ENCODE assay signal across 9 mouse cellular contexts in genomic region chr19:38237834-38238212, GRCm38 (mm10). TPM values are rescaled to one million over a fixed set of nuclear protein-coding genes. Genes with fewer than 3 reads are reported as not detected.
DNase-seq lines count a peak whose midpoint lies in the region; ATAC-seq and TF ChIP-seq lines count a peak whose summit lies in the region.
"Had no signal": no experiment of that assay in that cellular context is flagged by ENCODE, and none has a peak within 500 bp of the region (broad histone marks: within the 10 kb centered on the region; RNA-seq: fewer than 3 reads in every experiment).

No protein-coding gene starts in this region.

- peak; percentile 51; the same call in 1 of the 2 replicates for ATAC-seq in heart, embryonic 12.5 days (ENCODE audit: insufficient number of reproducible peaks, low FRiP score)
- peak; percentile 49 for ATAC-seq in forebrain, embryonic 16.5 days

- H3K4me1 ChIP-seq in heart, embryonic 12.5 days (replicated peaks): peaks cover 4% of the 10 kb centered on the region; the same call in 1 of the 2 replicates
- H3K4me1 ChIP-seq in MEL (ENCODE audit: control insufficient read depth in 1 of 2, insufficient read depth in 2 of 2, low read length in 2 of 2): no peaks in the 10 kb centered on the region; a peak in 1 of 4 replicates
- H3K4me1 ChIP-seq in forebrain, embryonic 16.5 days (replicated peaks; ENCODE audit: control insufficient read depth, insufficient read depth, low read length): peaks cover 10% of the 10 kb centered on the region
- H3K4me1 ChIP-seq in midbrain, embryonic 10.5 days: peaks cover 32% of the 10 kb centered on the region
- H3K4me1 ChIP-seq: limb, embryonic 13.5 days had no signal

- 40% methylated on average over 3 of the region's 3 CpGs for WGBS in heart, embryonic 12.5 days
- WGBS in forebrain, embryonic 16.5 days: 67% methylated on average over 3 of the region's 3 CpGs
- 57% methylated on average over 3 of the region's 3 CpGs for WGBS in midbrain, embryonic 10.5 days

- DNase-seq in heart, postnatal 10 days: no peak
- DNase-seq in MEL (ENCODE audit: low read depth, low spot score): peak; percentile 60
- DNase-seq in midbrain, embryonic 10.5 days (ENCODE audit: low spot score): no peak
- no peak for DNase-seq in left cerebral cortex, postnatal 14 days (ENCODE audit: low spot score in 2 of 2)
- no peak for DNase-seq in kidney, postnatal 10 days
- DNase-seq in frontal cortex, postnatal 14 days (ENCODE audit: low spot score in 2 of 2): no peak

- no peak overlapping the region for H3K4me2 ChIP-seq in heart, embryonic 12.5 days
- no peak overlapping the region for H3K4me2 ChIP-seq in forebrain, embryonic 16.5 days (ENCODE audit: low read length)
- H3K4me2 ChIP-seq: limb, embryonic 13.5 days had no signal

- H3K27ac ChIP-seq in heart, embryonic 12.5 days (ENCODE audit: poor library complexity, severe bottlenecking): no peak overlapping the region
- no peak overlapping the region for H3K27ac ChIP-seq in MEL (ENCODE audit: control insufficient read depth, low read depth, low read length)
- H3K27ac ChIP-seq in forebrain, embryonic 16.5 days (ENCODE audit: low read length): peak overlapping the region; percentile 72
- H3K27ac ChIP-seq in midbrain, embryonic 10.5 days (replicated peaks): peak overlapping the region; percentile 60
- H3K27ac ChIP-seq: limb, embryonic 13.5 days had no signal

- no peaks in the 10 kb centered on the region for H3K9me3 ChIP-seq in heart, embryonic 12.5 days (replicated peaks)
- H3K9me3 ChIP-seq in MEL (replicated peaks; ENCODE audit: insufficient read depth, low read length): no peaks in the 10 kb centered on the region
- no peaks in the 10 kb centered on the region for H3K9me3 ChIP-seq in forebrain, embryonic 16.5 days (ENCODE audit: control insufficient read depth, low read length)
- no peaks in the 10 kb centered on the region for H3K9me3 ChIP-seq in midbrain, embryonic 10.5 days (replicated peaks)
- H3K9me3 ChIP-seq: limb, embryonic 13.5 days had no signal

- intact Hi-C loops in heart, postnatal 10 days (cut with DNase I): no loop called here
- intact Hi-C loops in left cerebral cortex, postnatal 14 days (cut with DNase I): no loop called here

- no peak for TF ChIP-seq RAD21 in MEL (IDR thresholded peaks at IDR 0.05; ENCODE audit: low read depth, low read length)

- no peak for TF ChIP-seq POLR2A in MEL (IDR thresholded peaks at IDR 0.05; ENCODE audit: control insufficient read depth in 1 of 2, insufficient read depth in 1 of 2, low read depth in 1 of 2, low read length in 2 of 2, poor library complexity in 1 of 2)

- no peak overlapping the region for H3K9ac ChIP-seq in heart, embryonic 12.5 days
- no peak overlapping the region for H3K9ac ChIP-seq in MEL (ENCODE audit: control insufficient read depth, low read depth, low read length, poor library complexity, severe bottlenecking)
- no peak overlapping the region for H3K9ac ChIP-seq in forebrain, embryonic 16.5 days (replicated peaks; ENCODE audit: low read depth, low read length)
- H3K9ac ChIP-seq: limb, embryonic 13.5 days had no signal

- no peak for TF ChIP-seq CTCF in MEL (IDR thresholded peaks at IDR 0.05 in 2 of 3, conservative IDR thresholded peaks at IDR 0.05 in 1 of 3; ENCODE audit: control insufficient read depth in 1 of 3, insufficient read depth in 1 of 3, low read depth in 2 of 3, low read length in 3 of 3, poor library complexity in 1 of 3, severe bottlenecking in 1 of 3)

- TF ChIP-seq EP300 in MEL (IDR thresholded peaks at IDR 0.05; ENCODE audit: low read depth in 1 of 2, low read length in 2 of 2): no peak

- no peaks in the 10 kb centered on the region for H3K36me3 ChIP-seq in heart, embryonic 12.5 days
- no peaks in the 10 kb centered on the region for H3K36me3 ChIP-seq in MEL (ENCODE audit: control insufficient read depth in 1 of 2, insufficient read depth in 2 of 2, low read length in 2 of 2)
- H3K36me3 ChIP-seq in forebrain, embryonic 16.5 days (ENCODE audit: control insufficient read depth, insufficient read depth): no peaks in the 10 kb centered on the region
- H3K36me3 ChIP-seq in midbrain, embryonic 10.5 days: no peaks in the 10 kb centered on the region
- H3K36me3 ChIP-seq: limb, embryonic 13.5 days had no signal

- H3K4me3 ChIP-seq in heart, embryonic 12.5 days: no peak overlapping the region
- H3K4me3 ChIP-seq in MEL (ENCODE audit: control insufficient read depth in 1 of 2, insufficient read depth in 1 of 2, low read depth in 2 of 2, low read length in 2 of 2): no peak overlapping the region
- H3K4me3 ChIP-seq in forebrain, embryonic 16.5 days (replicated peaks; ENCODE audit: low read length): no peak overlapping the region
- no peak overlapping the region for H3K4me3 ChIP-seq in midbrain, embryonic 10.5 days
- H3K4me3 ChIP-seq: limb, embryonic 13.5 days had no signal

- no peaks in the 10 kb centered on the region for H3K27me3 ChIP-seq in heart, embryonic 12.5 days (replicated peaks)
- no peaks in the 10 kb centered on the region; a peak in 1 of 4 replicates for H3K27me3 ChIP-seq in MEL (ENCODE audit: control insufficient read depth in 1 of 2, insufficient read depth in 2 of 2, low read length in 2 of 2)
- H3K27me3 ChIP-seq in forebrain, embryonic 16.5 days (replicated peaks; ENCODE audit: control insufficient read depth, insufficient read depth, low read length): no peaks in the 10 kb centered on the region
- H3K27me3 ChIP-seq in midbrain, embryonic 10.5 days (ENCODE audit: low read depth, poor library complexity, severe bottlenecking): no peaks in the 10 kb centered on the region
- H3K27me3 ChIP-seq: limb, embryonic 13.5 days had no signal

- no peaks in the 10 kb centered on the region for H3K79me2 ChIP-seq in MEL (ENCODE audit: control insufficient read depth, insufficient read depth, low read length, poor library complexity)

TF ChIP-seq in MEL, 35 proteins besides CTCF, POLR2A, EP300 and RAD21:
- TF ChIP-seq MAFK (IDR thresholded peaks at IDR 0.05; ENCODE audit: borderline replicate concordance, low read depth, low read length) (no peak), MAX (IDR thresholded peaks at IDR 0.05; ENCODE audit: low read length) (no peak), NELFE (IDR thresholded peaks at IDR 0.05; ENCODE audit: low read depth, low read length) (no peak), MYC (IDR thresholded peaks at IDR 0.05; ENCODE audit: low read depth, low read length) (no peak), ZC3H11A (IDR thresholded peaks at IDR 0.05; ENCODE audit: low read depth, low read length) (no peak), USF2 (IDR thresholded peaks at IDR 0.05; ENCODE audit: borderline replicate concordance in 1 of 2, insufficient read depth in 1 of 2, low read depth in 1 of 2, low read length in 2 of 2) (no peak), TBP (IDR thresholded peaks at IDR 0.05; ENCODE audit: low read depth, low read length) (no peak), NRF1 (IDR thresholded peaks at IDR 0.05; ENCODE audit: insufficient read depth, low read depth, low read length, poor library complexity, severe bottlenecking) (no peak), RCOR1 (IDR thresholded peaks at IDR 0.05; ENCODE audit: low read depth, low read length) (no peak), UBTF (IDR thresholded peaks at IDR 0.05; ENCODE audit: borderline replicate concordance, insufficient read depth, low read depth, low read length) (no peak), BHLHE40 (IDR thresholded peaks at IDR 0.05; ENCODE audit: borderline replicate concordance, low read depth, low read length) (no peak), GATA1 (IDR thresholded peaks at IDR 0.05; ENCODE audit: low read depth, low read length) (no peak), KAT2A (conservative IDR thresholded peaks at IDR 0.05; ENCODE audit: low read depth, low read length) (no peak), MYB (IDR thresholded peaks at IDR 0.05; ENCODE audit: low read depth, low read length) (no peak), ETS1 (IDR thresholded peaks at IDR 0.05; ENCODE audit: low read depth, low read length) (no peak), JUND (IDR thresholded peaks at IDR 0.05; ENCODE audit: low read depth, low read length) (no peak), SIN3A (IDR thresholded peaks at IDR 0.05; ENCODE audit: low read length) (no peak)
TF ChIP-seq in MEL: peak in this region for 0.

RNA-seq across cellular contexts. Expression of gene Fra10ac1, which starts 13.9 kb away (rescaled TPM):
- 30.2 and 31.7 TPM in 2 replicates for polyA plus RNA-seq in heart, embryonic 12.5 days (2016; fragmentation: Nextera tagmentation; extraction: Ambion mirVana)
- total RNA-seq in heart, postnatal 10 days (2021): 10 to 100 TPM; 13.3 to 13.6 TPM
- 9.1 and 10.7 TPM in 2 replicates for total RNA-seq in MEL (2012; rRNA removed)
- polyA plus RNA-seq in MEL (2012; ENCODE audit: insufficient read depth in 1 of 2, insufficient read length in 2 of 2, low read depth in 1 of 2, low replicate concordance in 2 of 2, missing spikeins in 1 of 2): 10 to 100 TPM in 1 of 2 experiments, not detected in 1; 17.0 TPM
- 54.7 and 56.8 TPM in 2 replicates for polyA plus RNA-seq in forebrain, embryonic 16.5 days (2015; fragmentation: Nextera tagmentation; extraction: Ambion mirVana)
- 45.1 and 46.6 TPM in 2 replicates for polyA plus RNA-seq in midbrain, embryonic 10.5 days (2016; fragmentation: Nextera tagmentation; extraction: Ambion mirVana)
- total RNA-seq in left cerebral cortex, postnatal 14 days (2021): 10 to 100 TPM; 11.1 to 15.9 TPM

RNA-seq across cellular contexts. Expression of gene Lgi1, which starts 26.5 kb away (rescaled TPM):
- polyA plus RNA-seq in heart, embryonic 12.5 days (2016; fragmentation: Nextera tagmentation; extraction: Ambion mirVana): not detected in 2 replicates
- total RNA-seq in heart, postnatal 10 days (2021): under 1 TPM; 0.32 to 0.41 TPM
- total RNA-seq in MEL (2012; rRNA removed): not detected in 2 replicates
- under 1 TPM in 1 of 2 experiments, not detected in 1; 0.01 TPM for polyA plus RNA-seq in MEL (2012; ENCODE audit: insufficient read depth in 1 of 2, insufficient read length in 2 of 2, low read depth in 1 of 2, low replicate concordance in 2 of 2, missing spikeins in 1 of 2)
- polyA plus RNA-seq in forebrain, embryonic 16.5 days (2015; fragmentation: Nextera tagmentation; extraction: Ambion mirVana): 15.5 and 19.1 TPM in 2 replicates
- 2.4 and 2.8 TPM in 2 replicates for polyA plus RNA-seq in midbrain, embryonic 10.5 days (2016; fragmentation: Nextera tagmentation; extraction: Ambion mirVana)
- total RNA-seq in left cerebral cortex, postnatal 14 days (2021): 100 to 1,000 TPM; 117 to 127 TPM

Comparison
In these comparisons a context has a peak if more than half of its experiments do, and no peak if none do; other contexts are left out.
1. H3K27ac ChIP-seq: peak in forebrain, embryonic 16.5 days (single experiment) and midbrain, embryonic 10.5 days (single experiment); none in heart, embryonic 12.5 days (single experiment) and MEL (single experiment).